Mouse (Mus musculus): Measurements from ENCODE around the gene Tex22.

Tex22 gene

DNA sequence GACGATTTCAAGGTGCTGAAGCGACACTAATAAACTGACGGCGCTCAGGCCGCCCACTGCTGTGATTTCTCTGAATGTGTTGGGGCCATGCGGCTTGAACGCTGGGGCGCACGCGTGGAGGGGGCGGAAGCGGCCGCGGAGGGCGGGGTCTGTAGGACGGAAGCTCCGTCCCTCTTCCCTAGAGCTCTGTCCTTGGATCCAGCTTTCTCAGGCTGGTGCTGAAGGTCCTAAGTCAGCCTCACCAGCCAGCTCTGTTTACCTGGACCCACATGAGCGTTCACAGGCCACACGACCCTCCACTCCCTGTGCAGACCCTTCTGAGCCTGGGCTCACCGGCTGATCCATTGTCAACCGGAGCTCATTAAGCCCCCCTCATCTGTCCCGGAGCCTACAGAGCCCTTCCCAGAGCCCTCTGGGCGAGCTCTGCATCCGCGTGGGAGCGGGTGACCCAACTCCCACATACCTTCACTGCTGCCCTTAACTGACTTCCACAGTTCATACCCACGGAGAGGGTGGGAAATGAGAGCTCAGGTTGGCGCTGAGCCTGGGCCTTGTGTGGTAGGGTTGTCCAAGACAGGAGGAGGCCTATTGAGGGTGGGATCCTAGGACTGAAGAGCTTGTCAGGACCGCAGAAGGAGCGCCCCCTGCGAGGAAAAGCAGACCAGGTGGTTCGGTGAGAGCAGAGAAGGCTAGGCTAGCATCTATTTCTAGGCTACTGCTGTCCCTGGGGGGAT, at the start of gene Tex22:
Tex22 (plus strand) TSS at position 174 of the 734 bp plus-strand sequence.
- peak; percentile 29 for DNase-seq (ENCODE audit: low read depth)

DNA sequence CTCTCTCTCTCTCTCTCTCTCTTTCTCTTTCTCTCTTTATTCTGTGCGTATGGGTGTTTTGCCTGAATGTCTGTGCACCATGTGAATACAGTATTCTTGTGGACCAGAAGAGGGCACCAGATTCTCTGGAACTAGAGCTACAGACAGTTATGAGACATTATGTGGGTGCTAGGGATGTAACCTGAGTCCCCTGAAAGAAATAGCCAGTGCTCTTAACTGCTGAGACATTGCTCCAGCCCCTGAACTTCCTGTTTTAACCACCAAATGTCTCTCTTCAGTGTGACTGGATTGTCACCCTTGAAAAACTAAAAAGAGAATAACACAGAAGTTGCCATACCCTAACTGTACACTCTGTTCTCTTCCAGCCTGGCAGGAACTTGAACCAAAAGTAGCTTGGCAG, 47.7 kb upstream of the Tex22 start:
- DNase-seq (ENCODE audit: low read depth): no peak

DNA sequence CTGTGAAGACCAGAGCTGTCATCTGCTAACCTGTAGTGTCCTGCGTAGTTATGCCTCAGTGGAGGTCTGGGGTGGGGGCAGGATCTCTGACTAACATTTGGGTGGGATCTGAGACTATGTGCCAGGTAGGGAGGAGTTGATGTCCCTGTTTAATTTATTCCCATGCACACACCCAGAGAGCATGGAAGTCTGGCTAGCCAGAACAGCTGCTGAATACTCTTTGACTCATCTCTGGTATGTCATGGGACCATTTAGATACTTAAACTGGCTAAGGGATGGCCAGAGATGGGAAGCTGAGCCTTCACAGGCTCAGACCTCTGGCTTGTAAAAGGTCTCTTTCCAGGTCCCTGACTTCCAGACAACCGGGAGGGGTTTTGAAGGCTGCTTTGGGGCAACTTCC, 46.8 kb upstream of the Tex22 start:
- no peak for DNase-seq (ENCODE audit: low read depth)

DNA sequence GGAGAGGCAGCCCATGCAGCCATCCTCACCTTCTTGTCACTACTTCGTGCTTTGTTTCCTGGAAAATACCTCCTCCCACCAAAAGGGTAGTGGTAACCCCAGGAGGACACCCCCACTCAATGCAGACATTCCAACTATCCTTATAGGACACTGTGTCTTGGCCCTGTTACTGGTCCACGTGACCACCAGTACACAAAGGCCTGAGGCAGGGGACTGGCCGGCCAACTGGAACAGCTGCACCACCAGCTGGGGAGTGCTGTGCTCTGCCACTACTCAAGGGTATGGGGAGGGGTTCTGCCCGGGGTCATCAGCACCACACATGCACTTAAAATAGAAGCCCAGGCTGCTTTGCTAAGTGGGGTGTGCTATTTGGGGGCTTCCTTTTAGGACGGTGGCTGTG, 46.2 kb upstream of the Tex22 start:
- no peak for DNase-seq (ENCODE audit: low read depth)

DNA sequence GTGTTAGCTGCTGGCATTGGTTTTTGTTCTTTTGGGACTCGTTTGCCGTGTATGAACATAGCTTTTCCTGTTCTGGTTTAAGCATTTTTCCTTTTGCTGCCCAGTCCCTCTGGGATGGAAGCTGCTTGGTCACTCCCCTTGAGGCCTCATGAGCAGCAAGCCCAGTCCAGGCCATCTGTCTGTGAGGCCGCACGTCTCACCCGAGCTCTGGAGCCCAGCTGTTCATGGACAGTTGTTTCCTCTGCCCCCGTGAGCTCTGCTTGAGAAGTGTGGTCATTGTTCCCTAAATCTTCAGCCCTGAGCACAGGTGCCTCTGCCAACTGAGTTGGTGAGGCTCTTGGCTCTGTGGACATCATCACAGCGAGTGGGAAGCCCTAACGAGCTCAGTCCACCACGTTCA, 45.4 kb upstream of the Tex22 start:
- DNase-seq (ENCODE audit: low read depth): no peak

DNA sequence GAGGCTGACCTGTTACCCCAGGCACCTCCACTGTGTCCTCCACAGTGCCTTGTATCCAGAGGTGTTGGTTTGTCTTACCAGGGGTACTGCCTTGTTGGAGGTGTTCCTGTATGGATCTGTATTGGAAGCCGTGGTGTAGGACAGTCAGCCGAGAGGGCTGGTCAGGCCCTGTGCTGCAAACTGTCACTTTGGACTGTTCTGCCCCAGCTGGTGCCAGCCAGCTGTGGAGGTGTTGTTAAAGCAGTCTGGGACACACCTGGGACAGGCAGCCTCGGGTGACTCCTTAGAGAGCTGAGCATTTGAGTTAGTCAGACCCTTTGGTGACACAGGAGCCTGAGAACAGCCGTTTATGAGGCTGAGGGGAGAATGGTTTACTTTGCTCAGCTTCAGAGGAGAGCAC, 44.3 kb upstream of the Tex22 start:
- DNase-seq (ENCODE audit: low read depth): no peak

DNA sequence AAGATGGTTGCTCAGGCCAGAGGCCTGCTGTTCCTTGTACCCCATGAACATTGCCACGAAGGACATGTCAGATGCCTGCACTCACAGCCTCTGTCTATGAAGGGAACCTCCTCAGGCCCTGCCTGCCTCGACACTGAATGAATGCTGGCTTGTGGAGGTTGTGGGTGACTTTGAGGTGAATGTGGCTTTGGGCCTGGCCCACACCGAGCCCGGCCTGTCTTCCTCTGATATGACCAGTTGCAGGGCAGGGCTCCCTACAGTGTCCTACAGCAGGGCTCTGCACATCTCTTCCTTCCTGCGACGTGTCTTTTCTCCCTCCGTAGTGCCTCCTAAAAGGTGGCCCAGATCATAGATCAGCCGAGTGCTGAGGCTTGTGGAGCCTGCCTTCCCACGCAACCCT, 43.3 kb upstream of the Tex22 start:
- no peak for DNase-seq (ENCODE audit: low read depth)

DNA sequence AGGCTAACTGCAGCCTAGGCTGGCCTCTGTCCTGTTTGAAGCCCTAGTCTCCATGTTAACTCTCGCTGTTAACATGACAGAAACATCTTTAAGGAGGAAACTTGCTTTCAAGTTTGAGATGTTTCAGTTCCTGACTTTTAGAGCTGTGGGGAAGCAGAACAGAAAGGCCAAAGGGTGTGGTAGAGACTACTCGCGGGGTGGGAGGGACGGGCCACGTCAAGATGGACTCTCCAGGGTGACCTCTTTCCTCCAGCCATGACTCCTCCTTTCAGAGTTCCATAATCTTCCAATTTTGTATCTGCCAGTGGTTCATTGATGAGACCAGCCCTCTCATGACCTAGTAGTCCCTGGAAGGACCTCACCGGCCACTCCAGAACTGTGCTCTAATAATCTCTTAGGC, 42.9 kb upstream of the Tex22 start:
- DNase-seq (ENCODE audit: low read depth): no peak

DNA sequence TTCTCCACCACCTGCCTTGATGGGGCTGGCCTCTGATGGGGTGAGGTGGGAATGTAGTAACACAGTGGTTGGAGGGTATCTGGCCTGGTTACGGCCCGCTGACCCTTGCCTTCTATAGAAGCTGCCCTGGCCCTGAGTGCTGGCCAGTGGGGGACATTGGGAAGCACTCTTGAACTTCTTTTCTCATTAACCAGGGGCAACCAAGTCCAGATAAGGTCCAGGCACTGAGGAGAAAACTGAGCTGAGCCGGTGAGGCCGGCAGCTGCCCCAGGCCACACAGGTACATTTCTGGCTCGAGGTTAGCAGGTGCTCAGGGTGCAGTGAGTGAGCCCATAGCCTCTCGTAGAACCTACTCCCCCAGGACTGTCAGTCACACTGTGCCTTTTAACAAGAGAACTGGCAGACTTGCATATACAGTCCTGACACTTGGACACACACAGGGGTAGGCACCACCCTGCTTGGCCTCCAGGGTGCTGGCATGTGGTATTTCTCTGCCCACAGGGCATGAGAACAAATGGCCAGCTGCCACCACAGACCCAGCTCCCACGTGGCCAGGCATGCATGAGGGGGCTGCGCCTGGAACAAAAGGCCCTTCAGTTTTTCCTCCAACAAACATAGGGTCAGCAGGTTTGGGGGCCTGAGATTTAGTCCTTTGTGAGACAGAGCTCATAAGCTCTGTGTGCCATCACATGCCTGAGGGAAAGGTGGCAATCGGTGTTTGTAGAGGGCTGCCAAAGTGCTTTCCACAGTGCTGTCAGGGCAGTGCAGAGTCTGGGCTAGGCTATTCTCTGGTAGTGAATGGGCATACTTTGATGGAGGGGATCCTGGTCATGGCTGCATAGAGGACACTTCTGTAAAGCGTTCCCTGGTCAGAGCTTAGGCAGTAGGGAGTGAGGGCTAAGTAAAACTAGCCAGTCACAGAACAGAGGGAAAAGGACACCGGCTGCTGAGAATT, 41.7 kb upstream of the Tex22 start:
- DNase-seq (ENCODE audit: low read depth): no peak

DNA sequence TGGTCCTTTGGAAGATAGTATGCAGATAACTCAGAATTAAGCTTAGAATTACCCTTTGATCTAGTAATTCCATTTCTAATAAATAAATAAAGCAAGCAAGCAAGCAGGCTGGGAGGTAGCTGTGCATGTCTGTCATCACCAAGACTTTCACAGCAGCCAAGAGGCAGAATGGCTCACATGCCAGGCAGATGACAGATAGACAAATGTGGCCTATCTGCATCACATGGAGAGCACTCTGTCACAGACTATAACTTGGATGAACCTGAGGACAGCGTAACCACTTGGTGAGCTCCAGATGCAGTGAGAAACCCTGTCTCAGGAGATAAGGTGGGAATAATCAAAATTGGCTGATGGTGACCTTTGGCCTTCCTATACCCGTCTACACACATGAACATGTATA, 39.2 kb upstream of the Tex22 start:
- DNase-seq (ENCODE audit: low read depth): no peak

DNA sequence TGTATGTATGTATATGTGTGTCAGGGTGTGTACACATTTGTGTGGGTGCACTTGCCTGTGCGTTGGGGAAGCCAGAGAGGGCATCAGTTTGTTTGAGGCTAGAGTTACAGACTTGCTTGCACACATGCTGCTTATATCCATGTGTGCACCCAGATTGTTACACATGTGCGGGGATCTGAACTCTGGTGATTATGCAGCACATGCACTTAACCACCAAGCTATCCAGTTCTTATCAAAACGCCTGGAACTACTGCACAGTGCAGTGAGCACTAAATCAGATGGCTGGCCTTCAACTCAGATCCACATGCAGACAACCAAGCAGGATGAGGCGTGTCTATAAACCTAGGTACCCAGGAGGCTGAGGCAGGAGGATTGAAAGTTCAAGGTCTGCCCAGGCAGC, 37.3 kb upstream of the Tex22 start:
- DNase-seq (ENCODE audit: low read depth): no peak

DNA sequence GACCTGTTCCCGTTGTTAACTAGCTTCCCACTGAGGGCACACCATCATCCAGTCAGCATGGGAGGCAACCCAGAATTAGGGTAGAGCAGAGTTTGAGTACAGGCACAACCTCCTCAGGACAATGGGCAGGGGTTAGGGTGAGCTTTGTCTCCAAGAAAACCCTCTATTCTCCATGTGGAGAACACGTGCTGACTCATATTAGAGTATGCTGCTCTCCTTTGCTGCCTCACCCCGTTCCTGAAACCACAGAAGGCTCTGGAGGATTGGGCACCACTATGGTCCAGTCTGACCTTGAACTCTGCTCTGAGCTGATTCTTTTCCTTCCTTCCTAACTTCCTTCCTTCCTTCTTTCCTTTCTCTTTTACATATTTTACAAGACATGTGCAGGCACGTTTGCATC, 35.9 kb upstream of the Tex22 start:
- DNase-seq (ENCODE audit: low read depth): no peak

DNA sequence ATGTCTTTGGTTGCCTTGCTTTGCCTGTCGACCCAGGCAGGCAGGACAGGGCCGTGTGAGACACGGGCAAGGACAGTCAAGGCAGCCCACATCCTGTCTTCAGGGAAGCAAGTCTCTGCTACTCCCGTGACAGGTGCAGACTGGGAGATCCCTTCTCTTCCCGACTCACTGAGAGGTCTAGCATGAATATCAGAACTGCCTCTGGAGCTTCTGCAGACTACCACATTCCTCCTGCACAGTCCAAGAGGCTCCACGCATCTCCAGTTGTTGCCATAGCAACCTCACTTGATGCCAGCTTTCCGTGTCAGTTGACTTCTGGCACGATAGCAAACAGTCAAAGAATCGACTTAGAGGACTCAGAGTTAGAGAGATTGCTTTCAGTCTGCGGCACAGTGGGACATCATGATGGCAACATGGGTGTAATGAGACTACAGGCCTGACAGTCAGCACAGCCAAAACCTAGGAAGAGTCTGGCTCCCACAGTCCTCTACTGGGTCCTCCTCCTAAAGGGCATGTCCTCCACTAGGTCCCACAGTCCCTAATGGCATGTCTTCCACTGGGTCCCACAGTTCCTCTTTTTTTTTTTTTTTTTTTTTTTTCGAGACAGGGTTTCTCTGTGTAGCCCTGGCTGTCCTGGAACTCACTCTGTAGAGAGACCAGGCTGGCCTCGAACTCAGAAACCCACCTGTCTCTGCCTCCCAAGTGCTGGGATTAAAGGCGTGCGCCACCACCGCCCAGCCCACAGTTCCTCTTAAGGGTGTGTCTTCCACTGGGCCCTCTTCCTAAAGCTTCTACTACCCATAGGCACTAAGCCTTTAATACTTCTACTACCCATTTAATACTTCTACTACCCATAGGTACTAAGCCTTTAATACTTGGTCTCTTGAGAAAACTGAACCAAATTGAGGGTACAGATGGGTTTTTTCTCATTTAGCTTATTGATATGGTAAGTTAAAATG, 32.5 kb upstream of the Tex22 start:
- DNase-seq (ENCODE audit: low read depth): no peak

DNA sequence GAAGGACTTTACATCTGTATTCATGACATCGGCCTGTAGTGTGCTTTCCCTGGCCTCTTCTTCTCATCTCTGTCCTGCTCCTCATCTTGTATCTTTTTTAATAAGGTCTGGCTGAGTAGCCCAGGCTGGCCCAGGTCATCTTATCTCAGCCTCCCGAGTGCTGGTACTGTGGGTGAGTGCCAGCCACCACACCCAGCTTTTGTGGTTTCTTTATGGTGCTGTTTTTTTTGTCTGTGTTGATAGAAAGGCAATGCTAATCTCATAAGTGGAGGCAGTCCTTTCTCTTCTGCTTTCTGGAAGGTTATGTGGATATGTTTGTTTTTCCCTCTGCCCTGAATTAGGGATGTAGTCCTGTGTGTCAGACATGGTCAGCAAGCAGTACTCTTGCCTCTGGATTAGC, 31.8 kb upstream of the Tex22 start:
- no peak for DNase-seq (ENCODE audit: low read depth)

DNA sequence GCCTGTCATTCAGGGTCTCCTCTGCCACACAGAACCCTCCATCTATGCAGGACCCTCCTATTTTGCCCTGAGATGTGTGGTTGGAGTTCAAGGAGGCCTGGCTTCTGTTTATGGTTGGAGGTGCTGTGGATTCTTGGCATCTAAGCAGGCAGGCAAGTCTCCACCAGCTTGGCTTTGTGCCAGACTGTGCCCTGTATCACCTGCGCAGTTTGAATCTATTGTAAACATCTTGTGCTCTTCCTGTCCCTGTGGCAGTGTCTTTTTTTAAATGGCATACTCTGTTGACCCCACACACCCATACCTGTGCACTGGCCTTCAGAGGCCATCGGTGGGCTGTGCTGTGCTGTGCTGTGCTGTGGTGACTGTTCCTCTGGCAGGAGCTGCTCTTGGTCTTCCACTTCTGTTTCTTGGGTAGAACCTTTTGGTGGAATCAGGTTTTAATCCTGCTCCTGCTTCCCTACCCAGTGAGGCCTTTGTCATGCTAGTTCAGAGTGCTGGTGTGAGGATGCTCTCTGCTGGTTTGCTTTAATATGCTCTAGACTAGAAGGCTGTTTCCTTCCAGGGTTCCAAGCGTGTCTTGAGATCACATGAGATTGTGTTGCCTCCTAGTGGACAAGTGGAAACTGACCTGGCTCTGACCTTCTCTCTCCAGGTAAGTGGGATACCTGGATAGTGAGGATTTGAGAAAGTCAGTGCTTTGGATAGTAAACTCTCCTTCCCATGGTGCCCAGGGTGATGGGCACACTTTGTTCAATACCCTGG, 29.2 kb upstream of the Tex22 start:
- no peak for DNase-seq (ENCODE audit: low read depth)

DNA sequence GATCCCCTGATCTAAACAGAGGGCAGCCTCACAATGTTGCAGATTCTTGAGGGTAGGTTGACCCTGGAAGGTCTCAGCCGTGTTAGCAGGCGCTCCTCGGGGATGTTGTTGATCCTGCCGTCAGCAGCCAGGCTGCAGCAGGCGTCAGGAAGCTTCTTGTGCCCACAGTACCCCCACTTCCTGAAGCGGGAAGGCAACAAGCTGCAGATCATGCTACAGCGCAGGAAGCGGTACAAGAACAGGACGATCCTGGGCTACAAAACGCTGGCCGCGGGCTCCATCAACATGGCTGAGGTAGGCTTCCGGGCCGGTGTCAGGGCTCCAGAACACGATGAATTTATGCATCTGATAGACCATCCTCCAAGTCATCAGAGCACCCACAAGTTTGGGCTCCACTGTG, 27.4 kb upstream of the Tex22 start:
- no peak for DNase-seq (ENCODE audit: low read depth)

DNA sequence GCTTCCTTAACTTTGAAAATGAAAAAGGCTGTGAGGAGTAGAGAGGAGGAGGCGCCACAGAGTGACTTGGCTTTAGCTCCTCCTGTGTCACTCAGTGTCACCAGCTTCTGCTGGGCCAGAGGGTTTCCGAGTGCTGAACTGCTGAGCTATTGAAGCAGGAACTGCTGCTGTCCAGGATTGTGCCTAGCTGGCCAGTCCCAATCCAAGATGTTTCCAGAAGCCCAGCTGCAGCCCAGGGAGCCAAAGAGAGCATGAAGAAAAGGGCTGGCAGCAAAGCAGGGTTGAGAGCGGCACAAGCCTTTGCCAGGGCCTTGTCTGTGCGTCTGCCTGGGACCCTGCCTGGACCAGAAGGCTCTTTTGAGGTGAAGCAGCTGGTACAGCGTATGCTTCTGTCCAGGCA, 26.2 kb upstream of the Tex22 start:
- no peak for DNase-seq (ENCODE audit: low read depth)

DNA sequence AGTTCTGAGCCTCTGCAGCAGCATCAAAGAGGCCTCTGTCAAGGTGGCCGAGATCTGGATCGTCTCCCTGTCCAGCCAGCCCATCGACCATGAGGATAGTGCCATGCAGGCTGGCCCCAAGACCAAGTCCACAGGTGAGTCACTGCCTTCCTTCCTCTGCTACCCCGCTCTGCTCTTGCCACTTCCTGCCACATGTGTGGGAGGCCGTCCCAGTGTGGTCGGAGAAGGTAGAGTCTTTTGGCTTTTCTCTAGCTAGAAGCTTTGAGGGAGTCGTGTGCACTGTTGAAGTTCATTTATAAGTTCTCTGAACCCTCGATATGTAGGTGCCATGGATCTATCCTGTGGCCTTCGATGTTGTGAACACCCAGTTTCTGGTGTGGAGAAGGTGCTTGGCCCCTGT, 24.5 kb upstream of the Tex22 start:
- DNase-seq (ENCODE audit: low read depth): no peak

DNA sequence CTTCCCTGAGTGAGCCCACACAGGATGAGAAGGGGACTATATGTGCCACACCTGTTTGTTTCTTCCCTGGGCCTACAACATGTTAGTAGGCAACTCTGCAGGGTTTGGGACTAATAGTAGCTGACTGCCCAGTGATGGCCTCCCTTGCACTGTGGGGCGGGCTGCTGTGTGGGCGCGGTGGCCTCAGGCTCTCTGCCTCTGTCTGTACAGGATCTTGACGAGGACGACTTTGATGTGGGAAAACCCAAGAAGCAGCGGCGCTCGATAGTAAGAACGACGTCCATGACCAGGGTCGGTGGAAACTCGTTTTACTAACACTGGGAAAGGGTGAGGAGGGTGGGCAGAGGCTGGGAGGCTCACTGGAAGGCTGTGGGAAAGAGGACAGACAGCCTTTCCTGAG, 23.6 kb upstream of the Tex22 start:
- DNase-seq (ENCODE audit: low read depth): no peak

DNA sequence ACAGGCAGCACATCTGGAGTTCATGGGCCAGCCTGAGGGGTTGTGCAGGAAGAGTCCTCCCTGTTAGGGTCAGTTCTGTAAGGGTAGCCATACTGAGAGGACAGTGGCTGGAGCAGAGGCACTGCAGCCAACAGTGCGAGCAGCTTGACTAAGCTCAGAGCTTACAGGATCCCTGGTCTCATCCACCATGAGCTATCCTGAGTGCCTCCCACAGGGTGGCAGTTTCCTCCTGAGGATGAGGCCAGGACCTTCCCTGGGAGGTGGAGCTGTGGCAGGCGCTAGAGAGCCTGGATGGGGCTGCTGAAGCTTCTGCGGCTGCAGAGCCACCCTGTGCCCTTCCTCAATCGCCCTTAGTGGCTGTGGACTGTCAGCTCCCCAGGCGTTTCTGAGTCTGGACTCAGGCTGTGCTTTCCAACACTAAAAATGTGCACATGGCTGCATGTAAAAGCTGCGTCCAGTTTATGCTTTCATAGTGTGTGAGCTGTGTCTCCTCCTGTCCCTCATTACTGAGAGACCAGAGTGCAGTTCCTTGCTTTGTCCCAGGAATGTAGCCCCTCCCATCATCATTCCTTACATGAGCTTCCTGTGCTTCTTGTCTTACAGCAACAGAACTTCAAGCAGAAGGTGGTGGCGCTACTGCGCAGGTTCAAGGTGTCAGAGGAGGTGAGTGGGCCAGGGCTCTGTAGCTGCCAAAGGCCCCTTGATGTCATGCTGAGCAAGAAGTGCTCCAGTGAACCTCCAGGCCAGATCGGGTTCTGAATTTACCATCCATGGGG, 22.5 kb upstream of the Tex22 start:
- DNase-seq (ENCODE audit: low read depth): no peak

DNA sequence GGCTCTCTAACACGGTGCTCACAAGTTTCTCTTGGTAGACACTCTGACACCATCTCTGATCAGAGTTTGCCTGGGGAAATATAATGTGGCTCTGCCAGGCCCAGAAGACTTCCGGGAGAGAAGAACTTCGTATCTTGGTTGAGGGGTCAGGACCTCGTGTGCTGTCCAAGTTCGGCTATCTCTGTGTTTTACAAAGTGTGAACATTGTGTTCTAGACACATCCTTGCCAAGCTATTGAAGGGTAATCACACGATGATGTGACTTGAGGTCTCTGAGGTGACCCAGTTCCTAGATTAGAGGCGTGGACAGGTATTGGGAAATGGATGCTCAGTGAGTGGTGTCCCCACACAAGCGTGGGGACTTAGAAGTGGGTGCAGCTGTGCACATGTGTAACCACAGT, 18.2 kb upstream of the Tex22 start:
- no peak for DNase-seq (ENCODE audit: low read depth)
